Mouse (Mus musculus): ENCODE results near the gene Ptprn. TPM values are rescaled to one million over a fixed set of nuclear protein-coding genes. Genes with fewer than 3 reads are reported as not detected.
A peak's percentile ranks its signal among the peaks of the same experiment; 100 is the strongest.

Gene Ptprn
- polyA plus RNA-seq, 1 experiment: 3.6 TPM

DNA sequence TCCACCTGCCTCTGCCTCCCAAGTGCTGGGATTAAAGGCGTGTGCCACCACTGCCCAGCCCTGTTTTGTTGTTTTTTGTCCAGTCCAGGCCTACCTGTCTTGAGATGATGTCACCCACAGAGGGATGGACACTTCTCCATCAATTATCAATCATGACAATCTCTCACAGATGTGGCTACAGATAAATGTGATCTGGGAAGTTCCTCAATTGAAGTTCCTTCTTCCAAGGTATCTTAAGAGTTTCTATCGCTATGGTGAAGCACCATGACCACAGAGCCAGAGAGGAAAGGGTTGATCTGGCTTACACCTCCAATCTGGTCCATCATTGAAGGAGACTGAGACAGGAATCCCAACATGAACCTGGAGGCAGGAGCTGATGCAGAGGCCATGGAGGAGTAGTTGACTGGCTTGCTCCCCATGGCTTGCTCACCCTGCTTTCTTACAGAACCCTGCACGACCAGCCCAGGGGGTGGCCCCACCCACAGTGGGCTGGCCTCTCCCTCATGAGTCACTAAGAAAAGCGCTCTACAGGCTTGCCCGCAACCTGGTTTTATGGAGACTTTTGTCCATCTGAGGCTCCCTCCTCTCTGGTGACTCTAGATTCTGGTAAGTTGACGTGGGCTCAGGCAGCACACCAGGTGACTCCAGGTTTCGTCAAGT is 33.8 kb downstream of the Ptprn start:
- Histone ChIP-seq H3K4me3 (no peak overlapping the region), H3K27me3 (ENCODE audit: control insufficient read depth, insufficient read depth, insufficient read length) (no peaks in the 10 kb centered on the region), H3K79me2 (ENCODE audit: control insufficient read depth, insufficient read depth) (no peaks in the 10 kb centered on the region), H3K36me3 (ENCODE audit: control insufficient read depth, insufficient read depth) (no peaks in the 10 kb centered on the region), H3K4me2 (ENCODE audit: low read depth) (peak overlapping the region; percentile 82), H3ac (ENCODE audit: control insufficient read depth, insufficient read length) (no peak overlapping the region)
- TF ChIP-seq USF1 (IDR thresholded peaks at IDR 0.05; ENCODE audit: low read depth): no peak
- TF ChIP-seq REST (IDR thresholded peaks at IDR 0.05; ENCODE audit: insufficient read depth, insufficient read length): no peak
- TF ChIP-seq MAX (IDR thresholded peaks at IDR 0.05; ENCODE audit: low read depth): no peak
- TF ChIP-seq MYOG (IDR thresholded peaks at IDR 0.05; ENCODE audit: control insufficient read depth in 1 of 3, insufficient read depth in 1 of 3, insufficient read length in 2 of 3, low read depth in 2 of 3): no peak
- TF ChIP-seq MYOD1 (IDR thresholded peaks at IDR 0.05; ENCODE audit: control insufficient read depth in 1 of 3, insufficient read length in 2 of 3, low read depth in 2 of 3): no peak
- no peak for TF ChIP-seq TCF3 (IDR thresholded peaks at IDR 0.05; ENCODE audit: insufficient read length, low read depth)
- peak; percentile 55 for TF ChIP-seq POLR2AphosphoS2 (IDR thresholded peaks at IDR 0.05; ENCODE audit: insufficient read length, low read depth)
- TF ChIP-seq TCF12 (IDR thresholded peaks at IDR 0.05; ENCODE audit: insufficient read depth, poor library complexity, severe bottlenecking): no peak
- peak; percentile 31 for TF ChIP-seq POLR2A (IDR thresholded peaks at IDR 0.05; ENCODE audit: insufficient read length, low read depth)
- no peak for TF ChIP-seq E2F4 (IDR thresholded peaks at IDR 0.05; ENCODE audit: insufficient read depth)
- TF ChIP-seq SRF (IDR thresholded peaks at IDR 0.05; ENCODE audit: control insufficient read depth, insufficient read length, low read depth): no peak

GRCm38 (mm10) chr1:75229158-75229557 is 35.1 kb downstream of the Ptprn start:
- H3ac ChIP-seq (ENCODE audit: control insufficient read depth, insufficient read length): no peak overlapping the region

GRCm38 (mm10) chr1:75227653-75228052 is 36.6 kb downstream of the Ptprn start:
- no peak overlapping the region for H3K4me2 ChIP-seq (ENCODE audit: low read depth)
- H3K4me3 ChIP-seq: no peak overlapping the region
- no peaks in the 10 kb centered on the region for H3K79me2 ChIP-seq (ENCODE audit: control insufficient read depth, insufficient read depth)
- TF ChIP-seq POLR2A (IDR thresholded peaks at IDR 0.05; ENCODE audit: insufficient read length, low read depth): no peak
- no peak for TF ChIP-seq REST (IDR thresholded peaks at IDR 0.05; ENCODE audit: insufficient read depth, insufficient read length)
- TF ChIP-seq MYOG (IDR thresholded peaks at IDR 0.05; ENCODE audit: control insufficient read depth in 1 of 3, insufficient read depth in 1 of 3, insufficient read length in 2 of 3, low read depth in 2 of 3): no peak
- TF ChIP-seq TCF3 (IDR thresholded peaks at IDR 0.05; ENCODE audit: insufficient read length, low read depth): no peak
- no peak for TF ChIP-seq E2F4 (IDR thresholded peaks at IDR 0.05; ENCODE audit: insufficient read depth)
- TF ChIP-seq TCF12 (IDR thresholded peaks at IDR 0.05; ENCODE audit: insufficient read depth, poor library complexity, severe bottlenecking): no peak
- TF ChIP-seq USF1 (IDR thresholded peaks at IDR 0.05; ENCODE audit: low read depth): no peak
- TF ChIP-seq SRF (IDR thresholded peaks at IDR 0.05; ENCODE audit: control insufficient read depth, insufficient read length, low read depth): no peak
- TF ChIP-seq MYOD1 (IDR thresholded peaks at IDR 0.05; ENCODE audit: control insufficient read depth in 1 of 3, insufficient read length in 2 of 3, low read depth in 2 of 3): no peak
- H3K36me3 ChIP-seq (ENCODE audit: control insufficient read depth, insufficient read depth): no peaks in the 10 kb centered on the region
- H3K27me3 ChIP-seq (ENCODE audit: control insufficient read depth, insufficient read depth, insufficient read length): no peaks in the 10 kb centered on the region
- no peak overlapping the region for H3ac ChIP-seq (ENCODE audit: control insufficient read depth, insufficient read length)

More at GRCm38 (mm10) chr1:75229158-75229557, 35.1 kb downstream of the Ptprn start:
- Histone ChIP-seq H3K27me3 (ENCODE audit: control insufficient read depth, insufficient read depth, insufficient read length) (no peaks in the 10 kb centered on the region), H3K79me2 (ENCODE audit: control insufficient read depth, insufficient read depth) (no peaks in the 10 kb centered on the region), H3K4me3 (no peak overlapping the region), H3K36me3 (ENCODE audit: control insufficient read depth, insufficient read depth) (no peaks in the 10 kb centered on the region), H3K4me2 (ENCODE audit: low read depth) (peak overlapping the region; percentile 28)
- no peak for TF ChIP-seq MYOG (IDR thresholded peaks at IDR 0.05; ENCODE audit: control insufficient read depth in 1 of 3, insufficient read depth in 1 of 3, insufficient read length in 2 of 3, low read depth in 2 of 3)
- no peak for TF ChIP-seq CEBPB (IDR thresholded peaks at IDR 0.05; ENCODE audit: insufficient read depth, poor library complexity, severe bottlenecking)
- TF ChIP-seq MAX (IDR thresholded peaks at IDR 0.05; ENCODE audit: low read depth): no peak

GRCm38 (mm10) chr1:75226138-75226537 is 38.2 kb downstream of the Ptprn start:
- H3K36me3 ChIP-seq (ENCODE audit: control insufficient read depth, insufficient read depth): no peaks in the 10 kb centered on the region
- no peak overlapping the region for H3K4me3 ChIP-seq
- H3ac ChIP-seq (ENCODE audit: control insufficient read depth, insufficient read length): no peak overlapping the region
- no peaks in the 10 kb centered on the region for H3K79me2 ChIP-seq (ENCODE audit: control insufficient read depth, insufficient read depth)
- H3K4me2 ChIP-seq (ENCODE audit: low read depth): no peak overlapping the region
- no peak for TF ChIP-seq TCF12 (IDR thresholded peaks at IDR 0.05; ENCODE audit: insufficient read depth, poor library complexity, severe bottlenecking)
- H3K27me3 ChIP-seq (ENCODE audit: control insufficient read depth, insufficient read depth, insufficient read length): no peaks in the 10 kb centered on the region

GRCm38 (mm10) chr1:75225473-75225872 is 38.8 kb downstream of the Ptprn start:
- TF ChIP-seq TCF12 (IDR thresholded peaks at IDR 0.05; ENCODE audit: insufficient read depth, poor library complexity, severe bottlenecking) (no peak), SRF (IDR thresholded peaks at IDR 0.05; ENCODE audit: control insufficient read depth, insufficient read length, low read depth) (no peak), POLR2A (IDR thresholded peaks at IDR 0.05; ENCODE audit: insufficient read length, low read depth) (no peak), USF1 (IDR thresholded peaks at IDR 0.05; ENCODE audit: low read depth) (no peak), TCF3 (IDR thresholded peaks at IDR 0.05; ENCODE audit: insufficient read length, low read depth) (no peak), POLR2AphosphoS2 (IDR thresholded peaks at IDR 0.05; ENCODE audit: insufficient read length, low read depth) (no peak), MYOG (IDR thresholded peaks at IDR 0.05; ENCODE audit: control insufficient read depth in 1 of 3, insufficient read depth in 1 of 3, insufficient read length in 2 of 3, low read depth in 2 of 3) (no peak), CEBPB (IDR thresholded peaks at IDR 0.05; ENCODE audit: insufficient read depth, poor library complexity, severe bottlenecking) (no peak), E2F4 (IDR thresholded peaks at IDR 0.05; ENCODE audit: insufficient read depth) (no peak), MAX (IDR thresholded peaks at IDR 0.05; ENCODE audit: low read depth) (no peak), REST (IDR thresholded peaks at IDR 0.05; ENCODE audit: insufficient read depth, insufficient read length) (no peak), MYOD1 (IDR thresholded peaks at IDR 0.05; ENCODE audit: control insufficient read depth in 1 of 3, insufficient read length in 2 of 3, low read depth in 2 of 3) (no peak)
- H3K79me2 ChIP-seq (ENCODE audit: control insufficient read depth, insufficient read depth): no peaks in the 10 kb centered on the region

More at GRCm38 (mm10) chr1:75225473-75225872, 38.8 kb downstream of the Ptprn start:
- H3K36me3 ChIP-seq (ENCODE audit: control insufficient read depth, insufficient read depth): no peaks in the 10 kb centered on the region
- H3K4me3 ChIP-seq: no peak overlapping the region
- no peak overlapping the region for H3K4me2 ChIP-seq (ENCODE audit: low read depth)
- H3K27me3 ChIP-seq (ENCODE audit: control insufficient read depth, insufficient read depth, insufficient read length): no peaks in the 10 kb centered on the region
- H3ac ChIP-seq (ENCODE audit: control insufficient read depth, insufficient read length): no peak overlapping the region
